Mouse (Mus musculus) myocyte (in vitro differentiated cells): ENCODE results near the gene Fbxo17.
"Not testable (repeated sequence)": the region's sequence is repeated elsewhere in the genome, so short reads cannot be mapped to it uniquely, and the experiment has no call there.

Experiments used
- CEBPB ChIP-seq: IDR thresholded peaks from 2 replicates; pipeline ENCODE4 v1.6.1; 2011; ENCODE audit warnings: mild to moderate bottlenecking, moderate library complexity; ENCODE audit not compliant: poor library complexity, insufficient read depth, severe bottlenecking
- E2F4 ChIP-seq: IDR thresholded peaks from one replicate; pipeline ENCODE4 v1.6.1; 2011; ENCODE audit warnings: mild to moderate bottlenecking, control low read depth, moderate library complexity; ENCODE audit not compliant: insufficient read depth
- MAX ChIP-seq: IDR thresholded peaks from one replicate; pipeline ENCODE4 v1.6.1; 2011; ENCODE audit warnings: low read depth, mild to moderate bottlenecking, control low read depth
- MYOD1 ChIP-seq, 3 experiments: IDR thresholded peaks; one replicate each; pipeline ENCODE4 v1.6.1; 2011; ENCODE audit warnings: control low read depth in 2 of 3, low read depth in 2 of 3, mild to moderate bottlenecking in 2 of 3, moderate library complexity in 1 of 3; ENCODE audit not compliant: insufficient read length in 2 of 3, control insufficient read depth in 1 of 3
- MYOG ChIP-seq, 3 experiments: IDR thresholded peaks; one replicate each; pipeline ENCODE4 v1.6.1; 2011; ENCODE audit warnings: control low read depth in 2 of 3, low read depth in 2 of 3, mild to moderate bottlenecking in 2 of 3; ENCODE audit not compliant: insufficient read length in 2 of 3, control insufficient read depth in 1 of 3, insufficient read depth in 1 of 3
- POLR2A ChIP-seq: IDR thresholded peaks from one replicate; pipeline ENCODE4 v1.6.1; 2011; ENCODE audit warnings: low read depth, mild to moderate bottlenecking, control low read depth, moderate library complexity; ENCODE audit not compliant: insufficient read length
- POLR2AphosphoS2 ChIP-seq: IDR thresholded peaks from one replicate; pipeline ENCODE4 v1.6.1; 2011; ENCODE audit warnings: low read depth, control low read depth; ENCODE audit not compliant: insufficient read length
- REST ChIP-seq: IDR thresholded peaks from one replicate; pipeline ENCODE4 v1.6.1; 2011; ENCODE audit warnings: mild to moderate bottlenecking, control low read depth, moderate library complexity; ENCODE audit not compliant: insufficient read depth, insufficient read length
- SRF ChIP-seq: IDR thresholded peaks from one replicate; pipeline ENCODE4 v1.6.1; 2011; ENCODE audit warnings: low read depth; ENCODE audit not compliant: control insufficient read depth, insufficient read length
- TCF12 ChIP-seq: IDR thresholded peaks from one replicate; pipeline ENCODE4 v1.6.1; 2011; ENCODE audit warnings: mild to moderate bottlenecking, control low read depth; ENCODE audit not compliant: poor library complexity, insufficient read depth, severe bottlenecking
- USF1 ChIP-seq: IDR thresholded peaks from one replicate; pipeline ENCODE4 v1.6.1; 2011; ENCODE audit warnings: low read depth, mild to moderate bottlenecking, control low read depth, moderate library complexity

GRCm38 (mm10) chr7:28701306-28701705 is 15.3 kb upstream of the Fbxo17 start:
- not testable (repeated sequence) for TF ChIP-seq E2F4; POLR2A; REST; CEBPB; MYOG (IDR thresholded peaks at IDR 0.05; ENCODE audit: control insufficient read depth in 1 of 3, insufficient read depth in 1 of 3, insufficient read length in 2 of 3, low read depth in 2 of 3); USF1; POLR2AphosphoS2; MAX; SRF; TCF12; MYOD1 (IDR thresholded peaks at IDR 0.05; ENCODE audit: control insufficient read depth in 1 of 3, insufficient read length in 2 of 3, low read depth in 2 of 3)
